Mouse (Mus musculus) splenic B cell, adult 2 months (primary cell): ENCODE measurements around the gene Pex14.

ENCODE experiments used
- DNase-seq: peaks from one replicate; pipeline ENCODE4 v3.0.0-alpha.2; 2011; ENCODE audit warnings: low read depth, low spot score
- H3K27me3 ChIP-seq: 2 replicates; pipeline ENCODE4 v1.6.1; 2012; ENCODE audit warnings: mild to moderate bottlenecking, low read length, moderate library complexity, mixed read lengths; ENCODE audit not compliant: control insufficient read depth, poor library complexity, insufficient read depth, severe bottlenecking
- H3K36me3 ChIP-seq: 2 replicates; pipeline ENCODE4 v1.6.1; 2012; ENCODE audit warnings: mild to moderate bottlenecking, low read length, moderate library complexity, mixed read lengths; ENCODE audit not compliant: control insufficient read depth, poor library complexity, insufficient read depth, severe bottlenecking

Gene Pex14

DNA sequence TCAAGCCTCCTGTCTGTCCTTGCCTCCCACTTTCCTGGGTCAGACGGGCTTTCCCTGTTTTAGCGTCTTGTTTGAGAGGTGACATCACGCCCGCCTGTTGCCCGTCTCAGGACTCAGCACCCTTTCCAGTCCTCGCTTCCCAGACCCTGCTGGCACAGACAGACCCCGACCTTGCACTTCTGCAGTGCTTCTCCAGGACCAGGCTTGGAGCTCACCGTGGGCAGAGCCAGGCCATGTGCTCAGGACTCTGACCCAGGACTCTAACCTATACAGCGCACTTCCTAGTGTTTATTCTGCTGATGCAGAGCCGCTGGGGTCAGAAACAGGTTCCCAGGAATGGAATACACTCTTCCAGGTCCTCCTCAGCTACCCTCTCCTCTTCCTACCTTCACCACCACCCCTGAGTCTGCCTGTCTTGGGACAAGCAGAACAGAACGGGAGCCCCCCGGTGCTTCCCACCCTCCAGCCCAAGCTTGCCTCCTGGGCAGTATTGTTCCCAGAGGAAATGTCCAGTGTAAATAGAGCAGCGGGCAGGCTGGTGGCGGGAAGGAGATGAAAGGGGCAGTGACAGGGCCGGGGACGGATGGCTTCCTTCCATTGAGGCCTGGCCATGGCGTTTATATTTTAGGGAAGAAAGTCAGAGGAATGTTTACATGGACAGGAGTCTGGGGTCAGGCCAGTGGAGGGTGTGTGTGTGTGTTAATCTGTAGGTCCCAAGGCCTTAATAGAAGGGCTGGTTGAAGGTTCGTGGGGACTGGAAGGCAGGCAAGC, 173.9 kb downstream of the Pex14 start:
- DNase-seq, result no peak
- H3K36me3 ChIP-seq, result no peaks in the 10 kb centered on the region
- H3K27me3 ChIP-seq, result no peaks in the 10 kb centered on the region

DNA sequence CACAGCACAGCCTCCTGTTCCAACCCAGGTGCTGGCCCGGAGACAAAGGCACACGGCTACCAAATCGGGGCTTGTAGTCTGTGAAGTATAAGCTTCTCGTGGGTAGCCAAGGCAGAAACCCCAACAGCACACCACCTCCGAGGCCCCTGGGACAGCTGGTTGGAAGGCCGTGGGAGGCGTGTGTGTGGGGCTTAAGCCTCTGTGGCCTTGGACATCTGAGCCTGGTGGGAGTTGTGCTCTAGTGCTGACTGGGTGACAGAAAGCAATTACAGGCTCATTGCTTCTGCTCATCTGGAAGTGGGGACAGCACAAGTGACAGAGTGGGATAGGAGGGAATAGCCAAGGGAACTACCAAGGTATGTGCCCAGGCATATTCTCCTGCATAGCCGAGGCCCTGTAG, 175.7 kb downstream of the Pex14 start:
- DNase-seq, result no peak

DNA sequence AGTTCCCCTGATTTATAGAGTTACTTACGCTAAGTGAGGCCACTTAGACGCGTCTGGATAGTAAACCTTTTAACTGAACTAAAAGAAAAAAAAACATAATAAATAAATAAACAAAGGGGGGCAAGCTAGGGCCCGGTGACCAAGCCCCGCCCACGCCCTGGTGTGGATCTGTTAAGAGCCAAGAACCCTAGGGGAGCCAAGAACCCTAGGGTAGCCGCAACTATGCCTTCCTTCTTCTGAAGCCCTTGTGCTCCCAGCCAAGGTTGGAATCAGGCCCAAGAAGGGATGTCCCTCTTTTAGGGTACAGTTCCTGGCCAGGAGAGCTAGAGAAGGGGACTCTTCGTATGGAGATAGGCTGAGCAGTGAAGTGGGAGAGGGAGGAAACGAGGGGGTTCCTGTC, 176.3 kb downstream of the Pex14 start:
- Histone ChIP-seq H3K36me3 (no peaks in the 10 kb centered on the region), H3K27me3 (no peaks in the 10 kb centered on the region)
- DNase-seq, result no peak

More for the DNA sequence above, 175.7 kb downstream of the Pex14 start:
- H3K27me3 ChIP-seq, result no peaks in the 10 kb centered on the region
- H3K36me3 ChIP-seq, result no peaks in the 10 kb centered on the region

GRCm38 (mm10) chr4:148922221-148922700, 177.4 kb downstream of the Pex14 start:
- no peaks in the 10 kb centered on the region for H3K36me3 ChIP-seq
- no peak for DNase-seq
- no peaks in the 10 kb centered on the region for H3K27me3 ChIP-seq

DNA sequence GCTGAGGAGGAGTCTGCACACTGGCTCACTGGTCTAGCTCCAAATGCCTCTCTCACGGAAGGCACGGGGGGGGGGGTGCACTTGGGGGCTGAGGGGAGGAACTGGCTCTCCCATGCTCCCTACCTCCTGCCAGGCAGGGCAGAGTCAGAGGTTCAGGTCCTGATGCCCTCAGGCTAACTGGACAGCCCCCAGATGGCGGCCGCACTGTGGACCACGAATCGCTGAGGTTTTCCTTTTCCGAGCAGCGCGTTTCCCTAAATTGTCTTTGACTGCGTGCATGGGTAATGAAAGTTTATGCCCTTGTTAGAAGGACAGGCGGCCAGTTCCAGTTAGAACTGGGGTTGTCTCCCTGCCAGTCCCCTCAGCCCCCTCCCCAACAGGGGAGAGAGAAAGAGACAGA, 179.1 kb downstream of the Pex14 start:
- H3K27me3 ChIP-seq, result no peaks in the 10 kb centered on the region
- no peak for DNase-seq
- no peaks in the 10 kb centered on the region for H3K36me3 ChIP-seq

DNA sequence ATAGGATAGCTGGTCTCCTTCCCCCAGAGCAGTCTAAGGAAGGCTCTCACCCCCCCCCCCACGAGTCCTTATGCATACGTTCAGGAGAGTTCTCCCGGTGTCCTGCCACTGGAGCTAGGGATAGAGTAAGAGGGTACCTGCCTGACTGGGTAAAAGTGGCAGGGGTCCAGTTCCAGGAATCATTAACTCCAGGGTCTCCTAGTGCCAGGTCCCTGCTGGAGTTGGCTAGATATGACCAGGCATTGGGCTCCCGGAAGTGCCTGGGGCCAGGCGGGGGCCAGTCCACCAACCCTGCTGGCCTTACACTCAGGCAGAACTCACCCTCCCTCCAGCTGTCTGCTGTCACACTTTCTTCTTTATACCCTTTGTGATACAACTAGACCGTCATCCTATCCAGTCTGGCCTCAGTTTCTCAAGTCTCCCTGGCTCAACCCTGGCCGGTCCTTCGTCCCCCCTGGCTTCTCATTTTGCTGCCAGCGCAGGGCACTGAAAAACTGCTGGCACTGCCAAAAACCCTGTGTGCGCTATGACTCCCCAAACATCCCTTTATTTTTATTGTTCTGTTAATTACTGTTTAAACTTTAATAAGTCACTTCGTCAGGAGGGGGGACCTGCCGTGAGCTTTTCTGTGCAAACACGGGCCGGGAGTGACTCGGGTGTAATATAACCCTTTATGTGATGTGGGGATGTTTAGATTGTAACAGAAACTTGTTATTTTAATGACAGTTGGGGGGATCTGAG, 180.8 kb downstream of the Pex14 start:
- Histone ChIP-seq H3K27me3 (no peaks in the 10 kb centered on the region), H3K36me3 (no peaks in the 10 kb centered on the region)
- DNase-seq, result no peak

GRCm38 (mm10) chr4:148915849-148916248, 183.8 kb downstream of the Pex14 start:
- DNase-seq, result no peak
- Histone ChIP-seq H3K27me3 (no peaks in the 10 kb centered on the region), H3K36me3 (no peaks in the 10 kb centered on the region)

DNA sequence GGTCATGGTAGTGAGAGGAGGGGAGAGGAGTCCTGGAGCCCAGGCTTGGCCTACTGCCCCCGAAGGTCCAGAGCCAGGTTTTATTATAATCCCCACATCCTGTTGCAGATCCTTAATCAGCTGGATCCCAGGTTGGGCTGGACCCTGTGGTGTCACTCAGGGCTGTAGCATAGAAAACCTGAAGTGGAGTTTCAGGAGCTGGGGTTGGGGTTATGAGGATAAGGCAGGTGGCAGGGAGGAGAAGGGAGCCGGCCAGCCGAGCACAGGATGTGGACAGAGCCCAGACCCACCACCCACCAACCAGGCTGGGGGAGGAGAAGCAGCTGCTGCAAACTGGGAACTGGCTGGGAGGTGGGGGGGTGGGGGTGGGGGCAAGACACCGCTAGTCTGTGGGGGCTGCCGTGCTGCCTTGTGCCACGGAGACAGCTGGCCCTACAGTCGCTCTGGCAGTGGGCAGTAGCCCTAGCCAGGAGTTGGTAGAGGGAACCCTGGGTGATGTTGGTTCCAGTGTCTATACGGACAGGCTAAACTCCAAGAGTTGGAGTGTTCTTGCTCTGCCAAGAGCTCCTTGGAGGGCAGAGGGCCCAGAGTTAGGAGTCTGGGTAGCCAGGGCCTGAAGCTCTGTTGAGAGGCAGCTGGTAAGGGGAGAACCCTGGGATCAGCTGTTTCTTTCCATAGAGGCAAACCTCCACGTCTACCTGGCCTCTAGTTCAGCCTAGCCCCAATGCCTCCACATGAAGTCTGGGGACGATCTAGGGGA, 184.6 kb downstream of the Pex14 start:
- Histone ChIP-seq H3K27me3 (no peaks in the 10 kb centered on the region), H3K36me3 (no peaks in the 10 kb centered on the region)
- DNase-seq, result no peak

- H3K36me3 ChIP-seq, result no peaks in the 10 kb centered on the region
- H3K27me3 ChIP-seq, result no peaks in the 10 kb centered on the region
These were observed 186.7 kb downstream of the Pex14 start for GRCm38 (mm10) chr4:148912826-148913590.

DNA sequence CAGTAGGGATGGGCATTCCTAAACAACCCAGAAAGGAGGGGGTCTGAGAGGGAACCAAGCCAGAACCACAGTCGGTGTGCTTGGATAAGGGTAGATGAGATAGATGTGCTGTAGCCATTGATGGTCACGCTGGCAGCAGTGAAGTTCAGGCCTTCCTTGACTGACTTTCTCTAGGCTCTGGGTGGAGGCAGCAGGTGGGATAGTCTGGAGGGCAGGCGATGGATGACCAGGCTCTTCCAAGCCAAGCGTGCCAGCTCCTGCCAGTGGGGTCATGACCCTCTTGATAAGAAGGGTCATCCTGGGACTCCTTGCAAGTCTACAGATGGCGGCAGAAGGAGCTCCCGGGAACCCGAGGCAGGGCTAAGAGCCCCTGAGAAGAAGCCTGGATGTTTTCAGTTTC, 187.5 kb downstream of the Pex14 start:
- no peak for DNase-seq

More at GRCm38 (mm10) chr4:148912826-148913590, 186.7 kb downstream of the Pex14 start:
- DNase-seq, result no peak

More for the DNA sequence above, 187.5 kb downstream of the Pex14 start:
- H3K27me3 ChIP-seq, result no peaks in the 10 kb centered on the region
- no peaks in the 10 kb centered on the region for H3K36me3 ChIP-seq
